Mouse (Mus musculus) mature B cell (primary cell): ENCODE measurements around the gene Tcfl5.

Experiments
- in situ Hi-C: fragments of 300-500 bp; cut with MboI; formaldehyde crosslinking; loops from 2 replicates; pipeline ENCODE4 v1.14.3; 2019

Gene Tcfl5

GRCm38 (mm10) chr2:180642555-180643260 is at the start of gene Tcfl5:
Gene Tcfl5 (minus strand): TSS chr2:180642708.
- in situ Hi-C loops = no loop called here

GRCm38 (mm10) chr2:180689841-180690240 is 47.3 kb upstream of the Tcfl5 start:
- in situ Hi-C loops = no loop called here

DNA sequence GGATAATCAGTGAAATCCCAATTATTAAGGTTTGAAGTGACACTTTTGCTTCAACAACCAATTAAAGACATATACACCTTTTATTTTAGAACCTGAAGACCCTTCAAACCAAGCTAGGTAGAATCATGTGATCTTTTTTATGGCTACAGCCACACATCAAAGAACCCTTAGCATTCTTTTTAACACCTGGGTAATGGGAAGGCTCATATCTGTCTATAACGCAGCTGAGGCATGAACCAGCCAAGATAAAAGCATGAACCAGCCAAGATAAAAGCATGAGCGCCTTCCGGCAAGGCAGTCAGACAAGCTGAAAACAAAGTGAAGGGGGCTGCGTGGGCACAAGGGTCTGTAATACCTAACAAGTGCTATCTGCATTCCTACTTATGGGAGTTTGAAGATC is 41.5 kb upstream of the Tcfl5 start:
- in situ Hi-C loops = no loop called here

- in situ Hi-C loops = no loop called here
Observed at GRCm38 (mm10) chr2:180683524-180683923, 41.0 kb upstream of the Tcfl5 start.

DNA sequence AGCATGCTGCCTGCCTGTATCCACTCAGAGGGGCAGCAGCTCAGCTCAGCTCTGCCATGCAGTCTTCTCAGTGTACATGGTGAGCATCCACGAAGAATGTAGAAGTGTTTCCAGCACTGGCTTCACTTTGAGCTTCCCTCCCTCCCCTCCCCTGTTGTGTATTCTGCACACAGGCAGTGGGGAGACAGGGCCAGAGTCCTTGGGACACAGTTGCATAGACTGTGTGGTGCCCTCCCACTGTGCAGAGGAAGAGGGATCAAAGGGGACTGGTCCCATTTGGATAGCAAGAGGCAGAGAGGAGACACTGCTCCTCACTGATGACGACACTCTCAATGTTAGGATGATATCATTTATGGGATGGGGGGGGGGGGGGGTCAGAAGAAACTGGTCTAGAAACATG is 38.7 kb upstream of the Tcfl5 start:
- in situ Hi-C loops = no loop called here

DNA sequence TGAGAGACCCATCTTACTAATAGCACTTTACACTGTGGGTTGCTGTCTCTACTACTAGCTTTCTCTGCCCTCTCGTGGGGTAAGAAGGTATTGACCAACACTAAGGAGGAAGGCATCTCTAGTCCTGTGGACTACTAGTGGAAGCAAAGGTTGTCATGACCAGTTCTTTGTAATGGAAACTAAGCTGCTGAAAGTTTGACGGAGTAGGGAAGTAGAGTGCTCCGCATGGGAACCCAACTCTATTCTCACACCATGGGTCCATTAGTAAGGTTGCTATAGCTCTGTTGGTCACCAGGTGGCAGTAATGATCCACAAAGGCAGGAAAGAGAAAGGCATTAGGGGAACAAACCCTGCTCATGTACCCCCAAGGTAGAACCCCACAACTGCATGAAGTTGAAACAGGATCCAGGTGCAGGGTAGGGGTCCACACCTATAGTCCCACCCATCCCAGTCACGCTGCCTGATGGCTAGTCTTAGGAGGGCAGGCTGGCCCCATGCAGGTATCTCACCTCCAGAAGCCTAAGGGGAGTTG is 36.2 kb upstream of the Tcfl5 start:
- in situ Hi-C loops = no loop called here

GRCm38 (mm10) chr2:180676706-180677105 is 34.2 kb upstream of the Tcfl5 start:
- in situ Hi-C loops = no loop called here

DNA sequence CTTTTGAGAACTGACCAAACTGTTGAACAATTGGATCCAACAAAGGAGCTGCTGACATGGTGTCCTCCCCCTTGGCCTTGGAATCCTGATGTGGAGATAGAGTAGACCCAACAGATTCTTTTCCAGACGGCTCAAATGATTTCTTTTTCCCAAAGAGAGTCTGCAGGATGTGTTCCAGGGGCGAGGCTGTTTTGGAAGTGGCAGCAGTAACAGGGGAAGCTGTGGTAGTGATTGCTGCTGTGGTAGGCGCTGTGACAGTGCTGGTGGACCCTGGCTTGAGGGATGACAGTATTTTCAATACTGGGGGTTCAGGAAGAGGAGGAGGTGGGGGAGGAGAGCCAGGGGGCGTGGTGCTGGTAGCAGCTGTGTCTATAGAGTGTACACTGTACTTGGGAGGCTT is 19.5 kb upstream of the Tcfl5 start:
- in situ Hi-C loops = no loop called here

GRCm38 (mm10) chr2:180660521-180660920 is 18.0 kb upstream of the Tcfl5 start:
- in situ Hi-C loops = no loop called here

DNA sequence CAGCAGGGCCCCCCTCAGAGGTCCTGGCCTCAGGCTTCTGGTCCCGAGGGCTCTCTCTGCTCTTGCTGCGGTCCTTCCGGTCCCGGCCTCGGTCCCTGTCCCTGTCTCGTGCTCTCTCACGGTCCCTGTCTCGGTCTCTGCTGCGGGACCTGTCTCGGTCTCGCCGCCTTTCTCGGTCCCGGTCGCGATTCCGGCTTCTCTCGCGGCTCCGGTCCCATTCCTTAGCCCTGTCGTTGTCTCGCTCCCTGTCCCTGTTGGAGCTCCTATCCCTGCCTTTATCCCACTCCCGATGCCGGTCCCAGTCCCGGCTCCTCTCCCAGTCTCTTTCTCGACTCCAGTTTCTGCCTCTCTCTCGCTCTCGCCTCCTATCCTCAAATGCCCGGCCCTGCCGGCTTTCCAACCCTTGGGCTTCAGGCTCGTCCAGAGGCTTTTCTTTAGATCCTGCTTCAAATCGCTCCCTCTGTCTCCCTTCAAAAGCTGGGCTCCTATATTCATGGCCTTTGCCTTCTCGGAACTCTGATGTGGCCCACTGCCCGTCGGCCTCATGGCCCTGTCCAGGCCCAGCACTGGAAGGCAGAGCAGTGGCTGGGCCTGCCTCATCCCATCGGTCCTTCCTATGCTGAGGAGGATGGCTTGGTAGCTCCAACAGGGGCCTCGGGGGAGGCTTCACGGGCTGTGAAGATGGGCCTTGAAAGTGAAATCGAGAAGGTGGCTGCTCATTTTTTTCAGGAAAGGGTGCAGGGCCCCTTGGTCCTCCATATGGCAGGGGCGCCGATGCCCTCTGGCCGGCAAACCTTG is 17.0 kb upstream of the Tcfl5 start:
- in situ Hi-C loops = no loop called here

- in situ Hi-C loops = no loop called here
Observed at GRCm38 (mm10) chr2:180658381-180658780, 15.9 kb upstream of the Tcfl5 start.

DNA sequence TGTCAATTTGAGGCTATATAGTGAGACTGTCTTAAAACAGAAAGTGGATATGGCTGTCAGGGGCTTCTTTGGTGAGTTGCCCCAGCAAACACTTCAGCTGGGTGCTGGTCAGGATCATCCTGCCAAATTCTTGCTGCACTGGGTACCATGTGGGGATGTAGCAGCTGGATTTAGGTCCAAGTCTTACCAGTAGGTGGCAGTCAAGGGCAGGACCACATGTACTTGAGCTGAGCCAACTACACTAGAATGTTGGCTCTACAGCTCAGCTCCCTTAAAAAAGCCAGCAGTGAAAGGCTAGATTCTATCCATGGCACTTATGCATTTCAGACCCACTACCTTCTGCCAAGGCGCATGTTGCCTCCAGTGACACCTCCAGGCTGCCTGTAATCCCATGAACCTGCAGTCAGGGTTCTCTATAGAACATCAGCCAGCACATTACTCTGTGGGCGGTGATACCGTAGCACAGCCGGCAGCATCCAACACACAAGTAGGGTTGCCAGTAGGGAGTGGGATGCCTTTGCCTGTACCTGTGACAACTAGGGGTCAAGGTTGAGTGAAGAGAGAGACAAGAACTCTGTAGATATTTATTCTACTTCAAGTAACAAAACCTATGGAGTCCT is 15.0 kb upstream of the Tcfl5 start:
- in situ Hi-C loops = no loop called here

- in situ Hi-C loops = no loop called here
Observed at GRCm38 (mm10) chr2:180655150-180655549, 12.6 kb upstream of the Tcfl5 start.

- in situ Hi-C loops = no loop called here
Observed at GRCm38 (mm10) chr2:180654666-180655065, 12.2 kb upstream of the Tcfl5 start.

- in situ Hi-C loops = no loop called here
Observed at GRCm38 (mm10) chr2:180646841-180647240, 4.3 kb upstream of the Tcfl5 start.

GRCm38 (mm10) chr2:180643626-180644025 is 1.1 kb upstream of the Tcfl5 start:
- in situ Hi-C loops = no loop called here

- in situ Hi-C loops = no loop called here
Observed at GRCm38 (mm10) chr2:180641576-180642554, 643 bp downstream of the Tcfl5 start.

DNA sequence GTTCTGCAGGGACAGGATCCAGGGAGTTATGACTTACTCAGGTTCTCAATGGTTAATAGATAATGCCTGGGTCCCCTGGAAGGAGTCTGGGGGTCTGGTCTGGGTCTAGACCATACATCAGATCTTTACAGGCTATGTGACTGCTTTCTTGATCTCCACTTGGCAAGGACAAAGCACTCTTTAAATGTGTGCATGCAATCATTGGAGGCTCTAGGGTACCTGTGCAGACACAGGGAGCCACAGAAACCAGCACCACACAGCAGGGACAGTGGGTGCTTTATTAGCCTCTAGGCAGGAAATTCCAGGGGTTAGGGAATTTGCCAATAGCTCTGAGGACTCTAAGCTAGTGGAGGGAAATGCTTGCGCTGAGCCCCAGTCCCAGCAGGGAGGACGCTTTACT is 30.6 kb downstream of the Tcfl5 start:
- in situ Hi-C loops = no loop called here

GRCm38 (mm10) chr2:180610283-180610682 is 32.2 kb downstream of the Tcfl5 start:
- in situ Hi-C loops = no loop called here

- in situ Hi-C loops = no loop called here
Observed at GRCm38 (mm10) chr2:180604781-180605180, 37.7 kb downstream of the Tcfl5 start.

- in situ Hi-C loops = no loop called here
Observed at GRCm38 (mm10) chr2:180600569-180601021, 41.9 kb downstream of the Tcfl5 start.
